Mouse (Mus musculus) cerebellum, postnatal 10 days (tissue): Measurements from ENCODE around the gene Bmp15.

Source experiments
- DNase-seq, 2 experiments: peaks; one replicate each; pipeline ENCODE4 v3.0.0; 2021; ENCODE audit warnings: mixed read lengths in 2 of 2

The Bmp15 gene

DNA sequence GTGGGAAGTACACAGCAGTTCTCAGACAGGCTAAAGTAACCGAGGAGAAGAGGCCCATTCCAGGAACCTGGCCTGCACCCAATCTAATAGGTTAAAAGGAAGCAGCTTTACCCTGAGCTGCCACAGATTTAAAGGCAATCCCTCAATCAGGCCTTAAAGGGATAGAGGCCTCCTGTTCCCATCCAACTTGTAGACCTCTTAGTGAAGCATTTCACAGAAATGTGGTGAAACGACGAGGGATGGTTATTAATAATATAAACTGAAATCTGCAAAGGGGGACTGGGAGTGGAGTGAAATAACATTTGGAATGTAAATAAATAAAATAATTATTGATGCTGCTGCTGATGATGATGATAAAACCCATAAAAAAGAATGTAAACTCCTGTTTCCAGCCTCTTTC is at the start of gene Bmp15:
Gene Bmp15, minus strand, starts transcription at position 101 of the 400 bp plus-strand sequence.
- no peak for DNase-seq

DNA sequence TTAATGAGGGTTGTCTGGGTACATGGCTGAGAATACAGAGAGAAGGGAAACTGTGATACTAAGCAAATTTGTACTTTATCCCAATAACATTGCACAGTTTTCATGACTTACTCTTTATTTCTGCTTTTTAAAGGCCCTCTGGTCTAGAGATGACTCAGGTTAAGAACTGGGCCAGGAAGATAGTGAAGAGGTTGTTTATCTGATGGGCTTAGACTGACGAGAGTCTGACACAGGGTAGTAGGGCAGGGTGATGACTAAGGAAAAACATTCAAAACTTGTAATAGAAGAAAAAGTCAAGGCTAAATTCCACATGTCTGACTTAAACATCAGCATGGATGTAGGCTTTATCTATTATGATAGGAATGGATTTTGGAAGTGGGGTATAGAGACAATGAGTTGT is 48.3 kb upstream of the Bmp15 start:
- no peak for DNase-seq

DNA sequence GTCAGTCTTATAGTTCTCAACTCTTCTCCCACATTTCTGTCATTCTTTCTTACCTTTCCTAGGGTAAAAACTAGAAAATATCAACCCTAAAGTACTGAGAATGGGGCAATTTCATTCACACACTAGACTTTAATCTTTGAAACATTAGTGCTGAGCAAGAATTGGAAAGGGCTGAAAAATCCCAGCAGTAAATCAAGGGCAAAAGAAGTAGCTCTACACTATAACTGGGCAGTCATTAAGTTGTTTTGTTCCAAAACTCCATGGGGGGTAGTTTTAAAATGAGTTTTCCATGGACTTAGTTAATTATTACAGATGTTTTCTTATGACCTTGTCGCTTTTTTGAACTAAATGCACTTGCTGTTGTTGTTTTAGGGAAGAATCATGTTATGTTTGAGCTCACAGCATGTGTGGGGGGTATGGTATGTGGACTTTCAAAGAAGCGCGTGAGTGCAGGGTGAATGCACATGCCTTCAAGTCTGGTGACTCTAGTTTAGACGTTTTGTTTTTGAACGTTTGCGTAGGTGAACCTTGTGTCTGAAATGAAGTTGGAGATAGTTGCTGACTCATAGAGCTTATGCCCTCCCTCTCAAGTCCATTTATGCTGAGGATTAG is 37.1 kb upstream of the Bmp15 start:
- no peak for DNase-seq

GRCm38 (mm10) chrX:6356876-6357275 is 36.4 kb upstream of the Bmp15 start:
- DNase-seq: no peak

DNA sequence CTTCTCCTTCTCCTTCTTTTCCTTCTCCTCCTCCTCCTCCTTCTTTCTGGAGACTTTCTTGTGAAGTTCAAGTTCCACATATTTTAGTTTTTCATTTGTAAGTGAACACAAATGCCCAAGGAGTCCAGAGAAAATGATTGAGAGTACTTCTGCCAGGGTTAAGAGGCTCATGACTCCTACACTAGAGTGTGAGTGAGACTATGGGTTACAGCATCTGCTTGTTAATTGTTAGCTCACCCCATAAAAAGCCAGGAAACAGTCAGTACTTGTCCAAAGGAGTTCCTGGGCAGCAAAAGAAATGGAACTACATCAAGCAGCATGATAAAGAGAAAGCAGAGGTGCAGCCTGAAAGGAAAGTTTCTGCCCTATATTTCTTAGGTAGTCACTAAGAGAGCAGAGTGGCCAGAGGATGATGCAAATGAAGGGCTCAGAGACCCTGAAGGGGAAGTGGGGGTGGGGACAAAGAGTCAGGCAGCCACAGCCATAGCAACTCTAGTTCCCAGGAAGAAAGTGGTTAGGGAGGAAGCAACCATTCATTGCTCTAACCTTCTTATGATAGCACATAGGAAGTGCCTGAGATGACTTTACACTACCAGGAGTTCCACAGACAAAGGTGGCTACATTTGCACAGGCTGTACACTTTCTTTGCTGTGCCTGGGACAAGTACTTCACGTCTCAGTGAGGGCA is 24.9 kb upstream of the Bmp15 start:
- DNase-seq: no peak

DNA sequence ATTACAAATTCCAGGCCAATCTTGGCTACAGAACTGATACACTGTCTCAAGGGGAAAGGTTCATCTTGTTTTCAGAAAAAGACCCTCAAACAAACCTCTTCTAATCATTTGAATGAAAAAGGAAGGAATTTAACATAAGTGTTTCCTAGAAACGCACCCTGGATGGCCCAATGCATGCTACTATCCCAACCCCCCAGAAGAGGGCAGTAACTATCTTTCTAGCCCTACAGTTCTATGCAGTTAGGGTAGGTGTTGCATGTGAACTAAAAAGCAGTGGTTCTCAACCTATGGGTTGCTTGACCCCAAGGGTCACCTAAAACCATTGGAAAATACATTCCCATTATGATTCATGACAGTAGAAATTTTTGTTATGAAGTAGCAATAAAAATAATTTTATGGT is 3.5 kb upstream of the Bmp15 start:
- DNase-seq: peak; percentile 2 to 3

GRCm38 (mm10) chrX:6317747-6318146 is 2.8 kb downstream of the Bmp15 start:
- DNase-seq: no peak
